Mouse (Mus musculus): Measurements from ENCODE around the gene Cdc25b. TPM values are rescaled to one million over a fixed set of nuclear protein-coding genes. Genes with fewer than 3 reads are reported as not detected.

Gene Cdc25b
- polyA plus RNA-seq, 1 experiment from 2014 or later, result 102 TPM

DNA sequence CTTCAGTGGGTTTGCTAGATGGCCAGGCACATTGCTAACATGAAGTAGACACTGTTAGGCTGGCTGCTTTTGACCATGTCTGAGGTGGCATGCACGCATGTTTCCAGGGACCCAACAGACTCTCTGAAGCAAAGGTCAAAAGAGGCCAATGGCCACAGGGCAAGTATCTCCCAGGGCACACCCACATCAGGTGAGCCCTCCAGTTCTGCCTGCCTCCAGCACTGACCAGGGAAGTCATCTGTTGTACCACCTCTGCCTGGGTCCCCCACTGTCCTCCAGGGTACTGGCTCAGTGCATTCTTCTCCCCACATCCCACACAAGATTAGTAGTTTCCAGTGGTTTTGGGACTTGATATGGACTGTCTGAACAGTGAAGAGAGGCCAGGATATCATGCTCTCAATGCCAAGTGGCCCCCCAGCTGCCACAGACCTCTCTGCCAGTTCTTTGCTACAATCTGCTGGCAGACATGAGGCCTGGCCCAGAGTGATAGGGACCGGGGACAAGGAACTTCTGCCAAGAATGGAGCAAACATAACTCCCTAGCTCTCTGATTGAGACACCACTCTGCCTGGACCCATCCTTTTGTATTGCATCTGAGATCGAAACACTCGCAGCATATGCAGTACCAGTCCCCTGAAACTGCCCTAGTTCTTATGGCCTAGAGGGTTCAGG, 22.5 kb downstream of the Cdc25b start:
- no peak overlapping the region for H3K9ac ChIP-seq (ENCODE audit: low read depth, low read length)
- no peak overlapping the region for H3K27ac ChIP-seq (ENCODE audit: low read depth, low read length)
- no peaks in the 10 kb centered on the region for H3K27me3 ChIP-seq (ENCODE audit: control insufficient read depth, insufficient read depth, low read length)
- DNase-seq (ENCODE audit: low spot score), result no peak
- ATAC-seq (ENCODE audit: low FRiP score), result no peak
- 0 out of 2 replicates have a peak, but pooled peaks cover 4% of the 10 kb centered on the region for H3K4me1 ChIP-seq (replicated peaks; ENCODE audit: control insufficient read depth, insufficient read depth, low read length)
- no peak overlapping the region for H3K4me2 ChIP-seq (replicated peaks; ENCODE audit: low read depth, low read length)
- H3K4me3 ChIP-seq (ENCODE audit: low read depth, low read length), result no peak overlapping the region
- H3K9me3 ChIP-seq (ENCODE audit: control insufficient read depth, low read length), result no peaks in the 10 kb centered on the region
- WGBS, result 78% methylated on average over 4 of the region's 4 CpGs
- H3K36me3 ChIP-seq (ENCODE audit: control insufficient read depth, insufficient read depth, low read length), result no peaks in the 10 kb centered on the region

DNA sequence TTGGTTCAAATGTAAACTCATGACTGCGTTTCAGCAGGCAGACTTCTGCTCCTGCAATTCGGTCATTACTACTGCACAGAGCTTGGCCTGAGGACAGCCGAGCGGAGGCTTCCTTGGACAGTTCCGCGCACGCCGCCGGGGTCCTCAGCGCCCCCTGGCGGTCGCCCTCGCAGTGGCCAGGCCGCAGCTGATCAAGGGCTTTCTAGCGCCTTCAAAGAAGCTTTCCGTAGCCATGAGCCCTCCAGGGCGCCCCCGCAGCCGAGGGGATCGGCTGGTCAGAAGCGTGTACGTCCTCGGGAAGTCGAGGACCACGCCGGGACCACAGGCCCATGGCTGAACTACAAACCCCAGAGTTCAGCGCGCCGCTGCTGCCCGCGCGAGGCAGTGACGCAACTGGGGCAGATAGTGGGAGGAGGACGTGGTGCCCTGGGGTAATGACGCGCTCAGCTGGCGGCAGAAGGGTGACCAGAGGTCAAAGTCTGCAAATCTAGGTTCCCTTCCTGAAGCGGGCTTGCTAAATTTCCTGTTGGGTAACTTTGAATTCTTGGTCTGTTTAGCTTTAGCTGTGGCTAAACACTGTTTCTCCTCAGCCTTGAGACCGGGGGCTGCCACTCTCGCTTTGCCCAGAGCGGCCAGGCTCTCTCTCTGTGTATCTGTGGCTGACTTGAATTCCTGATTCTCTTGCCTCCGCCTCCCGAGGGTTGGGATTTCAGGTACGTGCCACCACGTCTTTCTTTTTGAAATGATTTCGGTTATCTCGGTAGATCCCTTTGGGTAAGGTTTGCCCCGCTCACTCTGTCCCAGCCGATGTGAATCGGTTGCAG, 23.4 kb downstream of the Cdc25b start:
- Histone ChIP-seq H3K27ac (ENCODE audit: low read depth, low read length) (peak overlapping the region; percentile 76; the same call in 1 of the 2 replicates), H3K9ac (ENCODE audit: low read depth, low read length) (peak overlapping the region; percentile 45), H3K4me2 (replicated peaks; ENCODE audit: low read depth, low read length) (peak overlapping the region; percentile 42), H3K27me3 (ENCODE audit: control insufficient read depth, insufficient read depth, low read length) (no peaks in the 10 kb centered on the region), H3K36me3 (ENCODE audit: control insufficient read depth, insufficient read depth, low read length) (no peaks in the 10 kb centered on the region), H3K4me3 (ENCODE audit: low read depth, low read length) (peak overlapping the region; percentile 51), H3K9me3 (ENCODE audit: control insufficient read depth, low read length) (no peaks in the 10 kb centered on the region), H3K4me1 (replicated peaks; ENCODE audit: control insufficient read depth, insufficient read depth, low read length) (0 out of 2 replicates have a peak, but pooled peaks cover 4% of the 10 kb centered on the region)
- ATAC-seq (ENCODE audit: low FRiP score), result peak; percentile 97
- WGBS, result 3% methylated on average over 50 of the region's 50 CpGs
- DNase-seq (ENCODE audit: low spot score), result peak; percentile 95

- WGBS, result 72% methylated on average over 9 of the region's 9 CpGs
- Histone ChIP-seq H3K27me3 (ENCODE audit: control insufficient read depth, insufficient read depth, low read length) (no peaks in the 10 kb centered on the region), H3K9me3 (ENCODE audit: control insufficient read depth, low read length) (no peaks in the 10 kb centered on the region), H3K4me2 (replicated peaks; ENCODE audit: low read depth, low read length) (peak overlapping the region; percentile 42), H3K9ac (ENCODE audit: low read depth, low read length) (peak overlapping the region; percentile 45), H3K36me3 (ENCODE audit: control insufficient read depth, insufficient read depth, low read length) (no peaks in the 10 kb centered on the region), H3K4me3 (ENCODE audit: low read depth, low read length) (peak overlapping the region; percentile 51), H3K4me1 (replicated peaks; ENCODE audit: control insufficient read depth, insufficient read depth, low read length) (0 out of 2 replicates have a peak, but pooled peaks cover 4% of the 10 kb centered on the region), H3K27ac (ENCODE audit: low read depth, low read length) (no peak overlapping the region)
- no peak for DNase-seq (ENCODE audit: low spot score)
- ATAC-seq (ENCODE audit: low FRiP score), result no peak
Observed at GRCm38 (mm10) chr2:131211026-131211615, 24.4 kb downstream of the Cdc25b start.

DNA sequence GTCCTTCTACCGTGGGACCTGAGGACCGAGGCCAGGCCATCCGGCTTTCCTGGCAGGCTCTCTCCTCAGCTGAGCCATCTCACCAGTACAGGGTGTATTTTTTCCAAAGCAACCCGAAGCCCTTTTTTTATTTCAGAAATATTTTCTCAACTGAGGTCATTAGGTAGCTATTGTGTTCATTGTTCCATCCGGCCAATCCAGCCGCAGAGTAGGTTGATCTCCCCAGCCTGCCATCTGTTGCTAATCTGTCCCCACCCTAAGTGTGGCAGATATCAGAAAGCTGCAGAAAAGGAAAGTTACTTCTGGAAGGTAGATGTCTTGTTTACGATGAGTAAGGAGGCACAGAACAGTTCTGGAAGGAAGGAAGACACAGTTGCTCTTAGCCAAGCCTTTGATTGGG, 27.0 kb downstream of the Cdc25b start:
- Histone ChIP-seq H3K9ac (ENCODE audit: low read depth, low read length) (no peak overlapping the region), H3K4me1 (replicated peaks; ENCODE audit: control insufficient read depth, insufficient read depth, low read length) (0 out of 2 replicates have a peak, but pooled peaks cover 4% of the 10 kb centered on the region), H3K27ac (ENCODE audit: low read depth, low read length) (no peak overlapping the region), H3K36me3 (ENCODE audit: control insufficient read depth, insufficient read depth, low read length) (no peaks in the 10 kb centered on the region), H3K9me3 (ENCODE audit: control insufficient read depth, low read length) (no peaks in the 10 kb centered on the region), H3K4me2 (replicated peaks; ENCODE audit: low read depth, low read length) (no peak overlapping the region), H3K4me3 (ENCODE audit: low read depth, low read length) (no peak overlapping the region), H3K27me3 (ENCODE audit: control insufficient read depth, insufficient read depth, low read length) (no peaks in the 10 kb centered on the region)
- DNase-seq (ENCODE audit: low spot score), result no peak
- no peak for ATAC-seq (ENCODE audit: low FRiP score)
- 88% methylated on average over 7 of the region's 7 CpGs for WGBS

DNA sequence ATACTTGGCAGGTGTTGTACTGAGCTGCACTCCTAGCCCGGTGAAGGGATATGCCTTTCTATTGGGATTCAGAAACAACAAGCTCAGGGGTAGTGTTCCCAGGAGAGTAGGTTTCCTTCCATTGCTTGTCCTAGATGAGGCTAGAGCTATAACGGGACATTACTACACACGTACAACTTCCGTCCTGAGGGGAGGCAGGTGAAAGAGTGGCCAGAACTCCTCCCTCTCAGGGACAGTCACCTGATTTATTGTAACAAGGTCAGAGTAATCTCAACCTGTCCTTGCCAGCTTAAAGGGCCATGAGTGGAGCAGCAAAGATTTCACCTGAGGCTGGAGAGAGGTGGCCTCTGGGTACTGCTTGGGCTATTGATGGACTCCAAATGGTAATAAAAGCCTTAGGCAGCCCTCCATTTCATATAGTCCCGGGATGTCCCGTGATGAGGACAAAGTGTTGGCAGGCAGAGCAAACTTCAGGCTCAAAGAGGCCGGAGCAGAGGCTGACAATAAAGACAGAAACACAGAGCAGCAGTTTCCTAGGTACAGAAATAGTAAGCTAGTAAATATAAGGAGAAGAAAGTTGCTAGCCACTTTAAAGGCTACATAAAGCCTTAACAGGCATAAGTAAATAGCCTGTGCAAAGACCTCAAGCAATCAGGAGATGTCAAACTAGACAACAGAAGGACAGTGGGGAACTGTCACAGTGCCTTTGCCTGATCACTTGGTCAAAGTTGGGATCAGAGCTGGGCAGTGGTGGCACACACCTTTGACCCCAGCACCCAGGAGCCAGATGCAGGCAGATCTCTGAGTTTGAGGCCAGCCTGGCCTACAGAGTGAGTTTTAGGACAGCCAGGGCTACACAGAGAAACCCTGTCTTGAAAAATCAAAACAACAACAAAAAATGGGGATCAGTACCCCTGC, 29.5 kb downstream of the Cdc25b start:
- no peak for ATAC-seq (ENCODE audit: low FRiP score)
- H3K9ac ChIP-seq (ENCODE audit: low read depth, low read length), result no peak overlapping the region

GRCm38 (mm10) chr2:131220030-131220429, 33.3 kb downstream of the Cdc25b start:
- DNase-seq (ENCODE audit: low spot score) (no peak), ATAC-seq (ENCODE audit: low FRiP score) (no peak)
- 83% methylated on average over 4 of the region's 4 CpGs for WGBS

More for the DNA sequence above, 29.5 kb downstream of the Cdc25b start:
- Histone ChIP-seq H3K27me3 (ENCODE audit: control insufficient read depth, insufficient read depth, low read length) (no peaks in the 10 kb centered on the region), H3K27ac (ENCODE audit: low read depth, low read length) (no peak overlapping the region), H3K4me3 (ENCODE audit: low read depth, low read length) (no peak overlapping the region), H3K36me3 (ENCODE audit: control insufficient read depth, insufficient read depth, low read length) (no peaks in the 10 kb centered on the region), H3K4me1 (replicated peaks; ENCODE audit: control insufficient read depth, insufficient read depth, low read length) (0 out of 2 replicates have a peak, but pooled peaks cover under 1% of the 10 kb centered on the region), H3K9me3 (ENCODE audit: control insufficient read depth, low read length) (no peaks in the 10 kb centered on the region), H3K4me2 (replicated peaks; ENCODE audit: low read depth, low read length) (no peak overlapping the region)
- DNase-seq (ENCODE audit: low spot score), result no peak
- 88% methylated on average over 7 of the region's 7 CpGs for WGBS

GRCm38 (mm10) chr2:131221853-131222515, 35.2 kb downstream of the Cdc25b start:
- no peak overlapping the region for H3K4me3 ChIP-seq (ENCODE audit: low read depth, low read length)
- H3K9ac ChIP-seq (ENCODE audit: low read depth, low read length), result no peak overlapping the region
- ATAC-seq (ENCODE audit: low FRiP score) (no peak), DNase-seq (ENCODE audit: low spot score) (no peak)
- no peaks in the 10 kb centered on the region for H3K4me1 ChIP-seq (replicated peaks; ENCODE audit: control insufficient read depth, insufficient read depth, low read length)
- H3K27me3 ChIP-seq (ENCODE audit: control insufficient read depth, insufficient read depth, low read length), result no peaks in the 10 kb centered on the region
- H3K9me3 ChIP-seq (ENCODE audit: control insufficient read depth, low read length), result no peaks in the 10 kb centered on the region
- no peak overlapping the region for H3K27ac ChIP-seq (ENCODE audit: low read depth, low read length)
- H3K4me2 ChIP-seq (replicated peaks; ENCODE audit: low read depth, low read length), result no peak overlapping the region
- WGBS, result 69% methylated on average over 3 of the region's 3 CpGs
- 0 out of 2 replicates have a peak, but pooled peaks cover under 1% of the 10 kb centered on the region for H3K36me3 ChIP-seq (ENCODE audit: control insufficient read depth, insufficient read depth, low read length)

More at GRCm38 (mm10) chr2:131220030-131220429, 33.3 kb downstream of the Cdc25b start:
- no peak overlapping the region for H3K4me3 ChIP-seq (ENCODE audit: low read depth, low read length)
- no peak overlapping the region for H3K9ac ChIP-seq (ENCODE audit: low read depth, low read length)
- H3K9me3 ChIP-seq (ENCODE audit: control insufficient read depth, low read length), result no peaks in the 10 kb centered on the region
- no peak overlapping the region for H3K4me2 ChIP-seq (replicated peaks; ENCODE audit: low read depth, low read length)
- H3K36me3 ChIP-seq (ENCODE audit: control insufficient read depth, insufficient read depth, low read length), result no peaks in the 10 kb centered on the region
- H3K4me1 ChIP-seq (replicated peaks; ENCODE audit: control insufficient read depth, insufficient read depth, low read length), result no peaks in the 10 kb centered on the region
- H3K27me3 ChIP-seq (ENCODE audit: control insufficient read depth, insufficient read depth, low read length), result no peaks in the 10 kb centered on the region
- H3K27ac ChIP-seq (ENCODE audit: low read depth, low read length), result no peak overlapping the region
